Mouse (Mus musculus): Measurements from ENCODE around the gene Myo15b. TPM values are rescaled to one million over a fixed set of nuclear protein-coding genes. Genes with fewer than 3 reads are reported as not detected.

Myo15b gene
- 0.55 and 1.1 TPM in 2 replicates for polyA plus RNA-seq (2012; rRNA removed)

GRCm38 (mm10) chr11:115858354-115858753, at the start of gene Myo15b:
TSS of gene Myo15b (plus strand) at chr11:115858406.
- no peak for DNase-seq (ENCODE audit: extremely low spot score in 1 of 2, low spot score in 1 of 2)

GRCm38 (mm10) chr11:115808696-115809310, 49.4 kb upstream of the Myo15b start:
- no peak for DNase-seq (ENCODE audit: extremely low spot score in 1 of 2, low spot score in 1 of 2)

DNA sequence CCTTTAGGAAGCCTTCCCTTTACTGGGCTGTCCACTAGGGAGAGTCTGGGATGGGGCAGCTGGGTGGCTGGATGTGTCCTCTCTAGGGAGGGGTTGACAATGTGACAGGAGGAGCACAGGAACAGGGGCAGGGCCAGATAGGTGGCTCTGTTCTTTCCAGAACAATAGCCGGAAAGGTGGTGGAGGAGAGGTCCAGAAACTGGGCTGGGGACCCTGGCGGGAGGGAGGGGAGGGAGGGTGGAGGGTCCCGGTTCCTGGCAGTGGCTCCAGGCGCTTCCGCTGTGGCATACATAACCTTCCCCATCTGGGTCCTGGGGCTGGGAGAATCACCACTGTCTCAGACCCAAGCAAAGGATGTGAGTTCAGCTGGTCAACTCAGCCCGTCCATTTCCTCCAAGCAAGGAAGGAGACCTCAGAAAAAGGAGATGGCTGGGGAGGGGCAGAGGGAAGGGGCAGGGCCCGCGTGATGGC, 48.9 kb upstream of the Myo15b start:
- DNase-seq (ENCODE audit: extremely low spot score in 1 of 2, low spot score in 1 of 2), result no peak

DNA sequence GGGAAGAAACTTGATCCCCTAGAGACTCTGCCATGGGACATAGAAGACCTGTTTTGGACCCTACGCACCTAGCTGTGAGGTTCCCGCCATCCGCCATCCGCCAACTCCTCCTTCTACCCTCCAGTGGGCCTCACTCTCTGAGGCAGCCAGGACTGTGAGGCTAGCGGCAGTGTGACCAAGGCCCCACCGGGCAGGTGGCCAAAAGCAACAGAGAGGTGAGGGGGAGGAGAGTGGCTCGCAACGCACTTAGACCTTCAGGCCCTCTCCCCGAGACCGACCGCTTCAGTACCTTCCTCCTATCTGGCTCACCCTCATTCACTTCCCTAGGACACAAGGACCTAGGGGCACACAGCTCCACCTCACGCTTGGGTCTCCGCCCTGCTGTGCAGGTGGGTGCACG, 47.8 kb upstream of the Myo15b start:
- DNase-seq (ENCODE audit: extremely low spot score in 1 of 2, low spot score in 1 of 2), result no peak

DNA sequence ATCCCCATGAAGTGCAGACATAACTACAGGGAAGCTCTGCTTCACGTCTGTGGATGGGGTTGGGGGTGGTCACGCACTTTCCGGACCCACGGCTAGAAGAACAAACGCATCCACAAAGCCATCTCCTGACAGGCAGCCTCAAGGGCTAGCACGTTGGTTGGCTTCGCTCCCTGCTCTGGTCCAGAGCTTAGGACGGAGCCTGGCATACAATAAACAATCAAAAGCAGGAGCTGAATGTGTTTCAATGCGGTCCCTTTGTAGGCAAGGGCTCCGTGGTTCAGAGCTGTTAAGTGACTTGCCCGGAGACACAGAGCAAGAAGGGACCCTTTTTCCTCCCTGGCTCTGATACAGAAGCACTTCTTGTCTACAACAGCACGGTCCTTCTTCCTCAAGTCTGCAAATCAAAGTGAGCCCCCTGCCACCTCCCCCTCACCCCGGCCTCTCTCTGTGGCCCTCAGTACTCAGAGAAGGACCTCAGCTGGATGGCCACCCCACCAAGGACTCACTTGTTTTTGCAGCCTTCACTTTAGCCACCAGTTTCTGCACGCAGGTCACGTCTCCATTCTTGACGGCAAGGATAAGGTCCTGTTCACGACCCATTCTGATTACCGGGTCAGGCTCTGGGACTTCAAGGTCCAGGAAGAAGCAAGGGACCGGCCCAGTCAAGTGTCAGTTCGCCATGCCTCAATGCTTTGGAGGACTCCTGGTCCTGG, 46.7 kb upstream of the Myo15b start:
- DNase-seq (ENCODE audit: extremely low spot score in 1 of 2, low spot score in 1 of 2), result no peak

- no peak for DNase-seq (ENCODE audit: extremely low spot score in 1 of 2, low spot score in 1 of 2)
These were observed 46.1 kb upstream of the Myo15b start for GRCm38 (mm10) chr11:115812095-115812494.

DNA sequence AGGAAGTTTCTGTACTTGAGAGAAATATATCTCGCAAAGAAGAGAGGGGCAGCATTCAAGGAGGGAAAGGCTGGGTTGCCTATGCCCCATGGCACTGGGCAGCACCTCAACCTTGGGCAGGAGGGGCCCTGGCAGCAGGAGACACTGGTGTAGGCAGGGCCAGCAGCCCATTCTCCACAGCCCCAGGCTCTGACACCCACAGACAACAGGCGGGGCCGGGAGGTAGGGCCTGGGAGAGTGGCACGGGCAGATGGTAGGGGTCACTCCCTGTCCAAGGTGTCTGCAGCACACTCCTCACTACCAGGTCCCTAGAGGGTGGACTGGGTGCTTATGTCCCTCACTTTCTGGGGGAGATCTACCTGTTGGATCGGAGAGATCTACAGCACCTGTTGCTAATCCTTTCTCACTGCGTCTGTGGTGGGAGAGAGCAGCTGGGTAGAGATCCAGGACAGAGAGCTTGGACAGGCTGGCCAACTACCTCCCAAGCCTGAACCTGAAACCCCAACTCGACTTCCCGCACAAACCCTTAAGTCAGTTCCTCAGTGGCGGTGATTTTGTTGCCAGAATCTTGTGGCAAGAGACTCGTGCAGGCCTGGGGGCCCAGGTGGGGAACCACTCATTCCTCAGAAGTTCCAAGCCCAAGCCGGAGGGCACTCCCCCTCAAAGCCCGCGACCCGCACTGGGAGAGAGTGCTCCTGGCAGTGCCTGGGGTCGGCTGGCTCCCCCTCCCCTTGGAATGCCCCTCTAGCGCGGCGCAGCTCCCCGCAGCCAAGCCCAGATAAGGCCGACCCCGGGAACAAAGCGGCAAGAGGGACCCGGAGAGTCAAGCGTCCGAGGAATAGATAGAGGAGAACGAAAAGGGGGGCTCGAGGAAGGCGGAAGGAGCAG, 45.4 kb upstream of the Myo15b start:
- no peak for DNase-seq (ENCODE audit: extremely low spot score in 1 of 2, low spot score in 1 of 2)

DNA sequence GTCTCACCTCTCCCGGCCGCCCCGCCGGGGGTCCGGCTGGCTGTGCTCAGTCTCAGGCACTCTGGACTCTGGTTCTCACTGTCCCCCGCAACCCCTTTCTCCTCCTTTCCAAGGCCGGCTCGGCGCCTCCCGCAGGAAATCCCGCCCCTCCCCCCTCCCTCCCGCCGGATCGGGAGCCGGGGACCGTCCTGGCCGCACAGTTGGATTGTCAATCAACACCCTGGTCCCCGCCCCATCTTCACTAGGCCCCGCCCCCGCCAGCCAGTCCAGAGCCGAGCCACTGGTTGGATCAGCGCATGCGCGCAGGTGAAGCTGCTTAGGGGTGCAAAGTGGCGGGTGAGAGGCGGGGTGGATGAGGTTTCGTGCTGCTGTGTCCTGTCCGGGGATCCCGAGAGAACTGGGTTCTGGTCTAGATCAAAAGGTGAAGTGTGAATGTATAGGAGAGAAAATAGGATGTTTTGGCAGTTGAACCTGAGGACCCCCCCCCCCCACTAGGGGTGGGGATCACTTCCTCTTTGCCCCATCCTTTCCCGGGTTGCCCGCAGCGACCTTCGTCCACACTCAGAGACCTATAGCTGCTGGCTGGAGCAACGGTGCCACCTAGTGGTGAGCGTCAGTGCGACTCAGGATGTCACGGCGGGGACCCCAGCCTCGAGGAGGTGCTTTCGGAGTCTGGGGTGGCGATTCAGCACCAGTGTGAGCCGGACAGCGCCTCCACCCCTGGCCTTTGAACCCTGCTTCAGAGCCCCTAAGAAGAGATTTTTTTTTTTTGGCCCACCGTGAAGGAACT, 44.5 kb upstream of the Myo15b start, which contains the start of gene Caskin2:
Gene Caskin2 (minus strand): TSS at position 133 of the 790 bp plus-strand sequence.
- peak; percentile 70 to 92 for DNase-seq (ENCODE audit: extremely low spot score in 1 of 2, low spot score in 1 of 2)

DNA sequence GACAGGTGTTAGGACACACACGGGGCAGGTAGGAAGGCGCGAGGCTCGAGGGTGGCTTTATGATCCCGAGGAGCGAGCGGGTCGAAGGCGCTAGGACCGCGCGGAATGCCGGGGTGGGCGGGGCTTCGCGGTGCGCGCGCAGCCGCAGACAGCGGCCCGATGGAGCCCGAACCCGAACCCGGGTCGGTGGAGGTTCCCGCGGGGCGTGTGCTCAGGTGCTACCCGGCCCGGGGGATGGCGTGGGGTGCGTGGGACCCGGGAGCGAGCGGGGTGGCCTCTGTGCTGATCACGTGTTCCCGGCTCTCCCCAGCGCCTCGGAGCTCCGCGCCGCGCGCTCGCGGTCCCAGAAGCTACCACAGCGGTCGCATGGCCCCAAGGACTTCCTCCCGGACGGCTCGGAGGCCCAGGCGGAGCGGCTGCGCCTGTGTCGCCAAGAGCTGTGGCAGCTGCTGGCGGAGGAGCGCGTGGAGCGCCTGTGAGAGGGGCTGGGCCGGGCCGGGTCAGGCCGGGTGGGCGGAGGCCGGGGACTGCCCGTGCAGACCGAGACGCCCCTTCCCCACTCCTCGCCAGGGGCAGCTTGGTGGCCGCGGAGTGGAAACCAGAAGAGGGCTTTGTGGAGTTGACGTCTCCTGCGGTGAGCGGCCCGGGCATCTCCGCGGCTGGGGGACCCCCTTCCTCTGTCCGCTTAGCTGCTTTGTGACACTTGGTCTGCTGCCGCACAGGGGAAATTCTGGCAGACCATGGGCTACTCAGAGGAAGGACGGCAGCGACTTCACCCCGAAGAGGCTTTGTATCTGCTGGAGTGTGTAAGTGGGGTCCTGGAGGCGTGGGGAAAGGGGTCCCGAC, 43.4 kb upstream of the Myo15b start, which contains the start of gene Tsen54:
Gene Tsen54 (plus strand): TSS at position 120 of the 846 bp plus-strand sequence.
- DNase-seq (ENCODE audit: extremely low spot score in 1 of 2, low spot score in 1 of 2), result peak in 1 of 2 experiments; percentile 88

- DNase-seq (ENCODE audit: extremely low spot score in 1 of 2, low spot score in 1 of 2), result no peak
These were observed 40.9 kb upstream of the Myo15b start for GRCm38 (mm10) chr11:115817331-115817730.

DNA sequence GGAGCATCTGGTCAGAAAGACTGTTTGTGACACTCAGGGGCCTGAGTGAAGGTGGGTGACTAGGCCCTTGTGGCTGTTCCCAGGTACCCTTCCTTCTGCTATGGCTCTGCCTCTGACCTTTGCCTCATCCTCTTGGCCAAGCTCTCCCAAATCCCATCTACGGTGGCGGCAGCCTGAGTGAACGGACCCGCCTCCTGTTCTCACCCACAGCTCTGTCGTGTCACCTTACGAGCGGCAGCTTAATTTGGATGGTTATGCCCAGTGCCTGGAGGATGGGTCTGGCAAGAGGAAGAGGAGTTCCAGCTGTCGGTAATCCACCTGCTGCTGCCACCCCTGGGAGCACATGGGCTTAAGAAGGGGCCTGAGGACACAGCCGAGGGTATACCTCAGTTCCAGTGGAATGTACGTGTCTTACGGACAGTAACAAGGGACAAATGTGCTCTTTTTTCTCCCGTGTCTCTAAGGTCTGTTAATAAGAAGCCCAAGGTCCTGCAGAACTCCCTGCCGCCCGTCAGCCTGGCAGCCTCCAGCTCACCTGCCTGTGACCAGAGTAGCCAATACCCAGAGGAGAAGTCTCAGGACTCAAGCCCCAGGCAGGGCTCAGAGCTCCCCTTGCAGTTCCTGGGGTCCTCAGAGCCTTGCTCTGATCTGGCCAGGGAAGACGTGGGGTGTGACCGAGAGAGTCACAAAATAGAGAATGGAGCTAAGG, 38.1 kb upstream of the Myo15b start:
- no peak for DNase-seq (ENCODE audit: extremely low spot score in 1 of 2, low spot score in 1 of 2)

GRCm38 (mm10) chr11:115821001-115821400, 37.2 kb upstream of the Myo15b start:
- DNase-seq (ENCODE audit: extremely low spot score in 1 of 2, low spot score in 1 of 2), result no peak

GRCm38 (mm10) chr11:115823774-115824740, 34.1 kb upstream of the Myo15b start, which contains the start of gene Llgl2:
TSS of gene Llgl2 (plus strand) at chr11:115824049.
- DNase-seq (ENCODE audit: extremely low spot score in 1 of 2, low spot score in 1 of 2), result peak in 1 of 2 experiments; percentile 59

DNA sequence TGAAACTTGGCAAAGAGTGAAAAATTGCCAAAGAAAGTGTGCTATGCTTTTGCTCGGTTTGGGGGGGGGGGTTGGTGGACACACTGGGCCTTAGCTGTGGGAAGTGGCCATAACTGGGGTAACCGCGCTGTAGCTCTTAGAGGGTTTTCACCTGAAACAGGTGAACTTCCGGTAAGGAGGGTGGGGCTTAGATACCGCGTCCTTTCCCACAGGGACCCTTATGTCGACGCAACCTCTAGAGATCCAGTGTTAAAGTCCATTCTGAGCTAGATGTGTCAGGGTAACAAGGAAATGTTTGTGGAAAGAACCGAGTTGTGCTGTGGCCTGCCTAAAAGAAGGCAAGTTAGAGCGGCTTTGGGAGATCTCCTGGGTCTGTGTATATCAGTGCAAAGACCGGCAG, 33.4 kb upstream of the Myo15b start:
- DNase-seq (ENCODE audit: extremely low spot score in 1 of 2, low spot score in 1 of 2), result no peak

DNA sequence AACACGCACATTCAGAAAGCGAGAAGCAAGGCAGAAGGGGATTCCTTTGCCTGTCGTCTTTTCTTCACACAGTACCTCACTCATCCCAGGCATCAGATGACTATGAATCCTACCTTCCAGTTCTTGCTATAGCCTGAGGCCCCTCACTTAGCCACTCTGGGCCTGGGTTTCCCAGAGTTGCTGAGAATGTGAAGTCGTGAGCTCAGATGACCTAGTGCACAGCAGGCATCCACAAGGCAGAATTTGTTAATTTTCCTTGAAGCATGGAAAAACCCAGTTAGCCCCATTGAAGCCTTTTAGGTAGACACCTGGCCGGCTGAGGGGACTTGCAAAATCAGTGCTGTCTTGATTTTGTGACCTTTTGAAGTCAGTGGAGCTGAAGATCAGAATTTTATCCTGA, 31.7 kb upstream of the Myo15b start:
- no peak for DNase-seq (ENCODE audit: extremely low spot score in 1 of 2, low spot score in 1 of 2)

GRCm38 (mm10) chr11:115827624-115828023, 30.6 kb upstream of the Myo15b start:
- DNase-seq (ENCODE audit: extremely low spot score in 1 of 2, low spot score in 1 of 2), result no peak

DNA sequence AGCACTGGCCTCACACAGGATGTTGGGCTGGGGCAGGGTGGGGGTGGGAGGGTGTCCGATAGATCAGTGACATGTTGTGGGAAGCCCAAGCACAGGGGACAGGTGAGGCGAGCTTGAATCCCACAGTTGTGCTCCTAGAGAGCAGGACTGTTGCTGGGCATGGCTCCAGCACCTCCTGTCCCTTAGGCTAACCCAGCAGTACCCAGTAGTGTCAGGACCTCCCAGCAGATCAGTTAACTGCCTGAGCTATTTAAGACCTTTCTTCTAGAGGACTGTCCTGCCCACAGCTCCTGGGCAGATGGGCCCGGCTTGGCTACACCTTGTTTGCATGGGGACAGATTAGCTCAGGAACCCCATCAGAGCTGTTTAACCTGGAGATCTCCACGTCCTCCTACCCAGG, 29.2 kb upstream of the Myo15b start:
- DNase-seq (ENCODE audit: extremely low spot score in 1 of 2, low spot score in 1 of 2), result no peak
